Mouse (Mus musculus) liver, postnatal 0 days (tissue): ENCODE measurements around the gene Bco1. TPM values are rescaled to one million over a fixed set of nuclear protein-coding genes. Genes with fewer than 3 reads are reported as not detected.

Source experiments
- ATAC-seq: fragments of 200-750 bp; cut with Nextera tagmentation; 2 replicates; pipeline ENCODE4 v1.8.0; 2017; ENCODE audit warnings: mild to moderate bottlenecking, moderate library complexity
- DNase-seq: peaks from one replicate; pipeline ENCODE4 v3.0.0-alpha.2; 2016
- H3K27ac ChIP-seq: fragments of 300-500 bp; sonication (generic); 2 replicates; pipeline ENCODE4 v1.5.1; 2014; ENCODE audit warnings: antibody characterized with exemption, moderate library complexity, mild to moderate bottlenecking, low read depth
- H3K27me3 ChIP-seq: fragments of 300-500 bp; sonication (generic); 2 replicates; pipeline ENCODE4 v1.6.1; 2014; ENCODE audit warnings: low read length, control low read depth, mixed read lengths; ENCODE audit not compliant: insufficient read depth
- H3K36me3 ChIP-seq: fragments of 300-500 bp; sonication (generic); replicated peaks from 2 replicates; pipeline ENCODE4 v1.6.1; 2014; ENCODE audit warnings: mild to moderate bottlenecking, control low read depth, low read length, moderate library complexity, mixed read lengths; ENCODE audit not compliant: insufficient read depth
- H3K4me1 ChIP-seq: fragments of 300-500 bp; sonication (generic); 2 replicates; pipeline ENCODE4 v1.6.1; 2014; ENCODE audit warnings: antibody characterized with exemption, mild to moderate bottlenecking, control low read depth; ENCODE audit not compliant: insufficient read depth
- H3K4me2 ChIP-seq: fragments of 300-500 bp; sonication (generic); 2 replicates; pipeline ENCODE4 v1.6.1; 2014; ENCODE audit warnings: low read depth, mild to moderate bottlenecking, low read length, moderate library complexity, mixed read lengths
- H3K4me3 ChIP-seq: fragments of 300-500 bp; sonication (generic); 2 replicates; pipeline ENCODE4 v1.5.1; 2014; ENCODE audit warnings: low read depth, low read length
- H3K9ac ChIP-seq: fragments of 300-500 bp; sonication (generic); replicated peaks from 2 replicates; pipeline ENCODE4 v1.6.1; 2014; ENCODE audit warnings: mild to moderate bottlenecking, moderate library complexity
- H3K9me3 ChIP-seq: fragments of 300-500 bp; sonication (generic); 2 replicates; pipeline ENCODE4 v1.6.1; 2016; ENCODE audit warnings: mild to moderate bottlenecking, control low read depth, low read length, mixed read lengths
- CTCF ChIP-seq: sonication (generic); IDR thresholded peaks from 2 replicates; pipeline ENCODE4 v1.5.1; 2016; ENCODE audit warnings: antibody characterized with exemption, low read depth
- EP300 ChIP-seq: IDR thresholded peaks from 2 replicates; pipeline ENCODE4 v1.6.1; 2016; ENCODE audit warnings: antibody characterized with exemption, low read depth, mild to moderate bottlenecking
- WGBS: fragments of 180-500 bp; shearing (Covaris S2); extraction: QIAGEN DNeasy Blood & Tissue Kit; methylation state at CpG from one replicate; pipeline ENCODE4 v1.1.7; 2014; ENCODE audit not compliant: insufficient replicate concordance; 5-methylcytosine and 5-hydroxymethylcytosine counted together
- polyA plus RNA-seq: library from polyadenylated mRNA; unstranded; fragments of >200 nt; fragmentation: Nextera tagmentation; extraction: Ambion mirVana; gene quantifications from 2 replicates; pipeline ENCODE4 v1.2.1, GENCODE M21; 2015

Bco1 gene
- polyA plus RNA-seq, result 6.6 and 8.1 TPM in 2 replicates

GRCm38 (mm10) chr8:117095647-117096046, at the start of gene Bco1:
Gene Bco1 (plus strand): TSS chr8:117095854.
- no peak for TF ChIP-seq CTCF
- no peak for TF ChIP-seq EP300
- ATAC-seq, result peak; percentile 81
- WGBS, result 53% methylated on average over 12 of the region's 12 CpGs
- Histone ChIP-seq H3K9me3 (0 out of 2 replicates have a peak, but pooled peaks cover 6% of the 10 kb centered on the region), H3K4me2 (peak within 1 kb of the TSS; percentile 64), H3K4me3 (peak within 1 kb of the TSS; percentile 29; the same call in 1 of the 2 replicates), H3K27me3 (no peaks in the 10 kb centered on the region), H3K4me1 (peaks cover 7% of the 10 kb centered on the region; the same call in 1 of the 2 replicates), H3K27ac (peak within 1 kb of the TSS; percentile 48; the same call in 1 of the 2 replicates), H3K36me3 (no peaks in the 10 kb centered on the region), H3K9ac (0 out of 2 replicates have a peak within 1 kb of the TSS, but pooled peaks have one; percentile 11)
- no peak for DNase-seq

GRCm38 (mm10) chr8:117049444-117049843, 46.2 kb upstream of the Bco1 start:
- TF ChIP-seq CTCF (peak; percentile 48), EP300 (no peak)
- Histone ChIP-seq H3K4me2 (no peak overlapping the region), H3K27ac (no peak overlapping the region), H3K9me3 (no peaks in the 10 kb centered on the region), H3K4me3 (no peak overlapping the region), H3K9ac (no peak overlapping the region), H3K4me1 (peaks cover 12% of the 10 kb centered on the region), H3K36me3 (no peaks in the 10 kb centered on the region), H3K27me3 (no peaks in the 10 kb centered on the region)
- DNase-seq (no peak), ATAC-seq (no peak)
- 72% methylated on average over 7 of the region's 7 CpGs for WGBS

- no peak overlapping the region for H3K4me3 ChIP-seq
- H3K9me3 ChIP-seq, result no peaks in the 10 kb centered on the region
- DNase-seq (no peak), ATAC-seq (no peak)
- no peaks in the 10 kb centered on the region for H3K36me3 ChIP-seq
- no peak overlapping the region for H3K27ac ChIP-seq
- TF ChIP-seq CTCF, result no peak
- TF ChIP-seq EP300, result no peak
- no peak overlapping the region for H3K9ac ChIP-seq
- no peak overlapping the region; the same call in 1 of the 2 replicates for H3K4me2 ChIP-seq
- WGBS, result 45% methylated on average over 9 of the region's 9 CpGs
- H3K4me1 ChIP-seq, result peaks cover 17% of the 10 kb centered on the region
- H3K27me3 ChIP-seq, result no peaks in the 10 kb centered on the region
Observed at GRCm38 (mm10) chr8:117050763-117051162, 44.9 kb upstream of the Bco1 start.

- WGBS, result 50% methylated on average over 9 of the region's 9 CpGs
- DNase-seq, result no peak
- Histone ChIP-seq H3K36me3 (no peaks in the 10 kb centered on the region), H3K27me3 (no peaks in the 10 kb centered on the region), H3K4me1 (peaks cover 17% of the 10 kb centered on the region), H3K4me3 (no peak overlapping the region), H3K4me2 (no peak overlapping the region), H3K9me3 (no peaks in the 10 kb centered on the region), H3K27ac (no peak overlapping the region), H3K9ac (no peak overlapping the region)
- ATAC-seq, result no peak
- TF ChIP-seq CTCF, result no peak
- TF ChIP-seq EP300, result no peak
Observed at GRCm38 (mm10) chr8:117051316-117051715, 44.3 kb upstream of the Bco1 start.

GRCm38 (mm10) chr8:117053135-117054079, 42.2 kb upstream of the Bco1 start:
- H3K4me3 ChIP-seq, result no peak overlapping the region
- H3K9ac ChIP-seq, result no peak overlapping the region
- H3K36me3 ChIP-seq, result no peaks in the 10 kb centered on the region
- no peaks in the 10 kb centered on the region for H3K9me3 ChIP-seq
- ATAC-seq (no peak), DNase-seq (peak; percentile 67)
- WGBS, result 61% methylated on average over 12 of the region's 12 CpGs
- no peak overlapping the region for H3K4me2 ChIP-seq
- H3K27me3 ChIP-seq, result no peaks in the 10 kb centered on the region
- TF ChIP-seq EP300, result no peak
- peak; percentile 67 for TF ChIP-seq CTCF
- no peak overlapping the region for H3K27ac ChIP-seq
- peaks cover 17% of the 10 kb centered on the region for H3K4me1 ChIP-seq

DNA sequence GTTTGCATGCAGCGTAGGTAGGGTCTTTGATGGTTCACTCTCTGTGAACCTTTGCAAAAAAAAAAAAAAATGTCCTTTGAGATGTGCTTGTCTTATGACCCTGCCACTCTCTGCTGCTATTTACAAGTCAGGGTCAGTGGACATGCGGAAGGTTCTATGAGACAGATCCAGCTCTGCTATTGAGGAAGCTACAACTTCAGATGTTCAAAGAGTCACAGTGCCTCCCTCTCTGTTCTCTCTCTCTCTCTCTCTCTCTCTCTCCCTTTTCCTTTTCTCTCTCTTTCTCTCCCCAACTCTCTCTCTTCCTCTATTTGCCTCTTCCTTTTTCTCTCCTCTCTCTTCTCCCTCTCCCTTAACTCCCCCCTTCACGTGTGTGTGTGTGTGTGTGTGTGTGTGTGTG, 41.5 kb upstream of the Bco1 start:
- Histone ChIP-seq H3K9me3 (no peaks in the 10 kb centered on the region), H3K9ac (no peak overlapping the region), H3K27ac (no peak overlapping the region), H3K4me1 (peaks cover 17% of the 10 kb centered on the region), H3K4me2 (no peak overlapping the region), H3K36me3 (no peaks in the 10 kb centered on the region), H3K27me3 (no peaks in the 10 kb centered on the region), H3K4me3 (no peak overlapping the region)
- no peak for ATAC-seq
- DNase-seq, result no peak
- TF ChIP-seq EP300 (no peak), CTCF (no peak)
- 57% methylated on average over 3 of the region's 3 CpGs for WGBS
